Mouse (Mus musculus): ENCODE measurements at regions not wholly inside any gene's neighbourhood (a gene's known extent, or its start where the extent isn't known, plus 50 kb on each side); places are given as distances from the start of the nearest gene placed in this dataset.

DNA sequence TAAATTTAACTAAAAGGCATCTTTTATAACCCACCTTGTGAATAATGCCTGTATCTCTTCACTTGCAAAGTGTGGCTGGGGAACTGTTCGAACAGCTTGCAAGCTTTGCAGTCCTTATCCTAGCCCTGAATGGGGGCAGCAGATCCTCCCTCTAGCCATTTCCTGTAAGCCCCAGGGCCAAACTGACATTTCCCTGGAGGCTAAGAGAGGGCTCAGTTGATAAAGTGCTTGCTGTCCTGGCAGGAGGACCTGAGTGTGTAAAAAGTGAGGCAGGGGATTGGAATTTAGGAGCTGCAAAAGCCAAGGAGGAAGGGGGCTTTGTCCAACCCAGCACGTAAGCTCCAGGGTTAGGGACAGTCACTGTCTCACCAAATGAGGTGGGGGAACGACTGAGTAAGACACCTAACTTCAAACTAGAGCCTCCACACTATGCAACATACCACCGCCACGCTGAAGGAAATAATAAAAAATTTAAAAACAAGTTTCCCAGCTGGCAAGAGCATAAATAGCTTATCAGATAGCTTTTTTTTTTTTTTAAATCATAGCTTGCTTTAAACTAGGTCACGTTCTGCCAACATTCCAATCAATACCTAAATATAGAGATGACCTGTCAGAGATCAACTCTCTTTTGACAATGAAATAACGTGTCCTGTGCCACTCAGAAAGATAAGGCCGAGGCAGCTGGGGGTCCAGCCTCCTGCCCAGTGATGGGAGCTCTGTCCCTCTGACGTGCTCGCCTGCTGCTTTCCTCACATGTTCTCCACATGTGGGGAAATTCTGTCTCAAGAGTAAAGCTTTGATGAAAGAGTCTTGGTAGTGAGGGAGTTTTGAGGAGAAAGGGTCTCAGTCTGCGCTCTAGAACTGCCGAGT, 146.0 kb downstream of the Zfp36l1 start:
- DNase-seq: peak; percentile 15 to 48

DNA sequence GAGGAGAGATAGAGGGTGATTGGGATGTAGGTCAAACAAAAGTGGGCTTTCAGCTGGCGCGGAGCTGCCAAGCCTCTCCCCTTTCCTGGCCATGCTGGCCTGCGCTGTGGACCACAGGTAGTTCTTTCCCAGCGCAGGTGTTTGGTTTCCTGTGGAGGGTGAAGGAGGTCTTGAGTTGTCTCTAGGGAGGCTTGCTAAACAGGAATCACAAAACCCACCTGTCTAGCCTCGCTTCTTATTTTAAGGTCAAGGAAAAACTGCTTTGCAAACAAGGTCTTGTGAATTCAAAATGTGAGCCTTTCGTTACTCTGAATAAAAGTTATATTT, 146.6 kb downstream of the Zfp36l1 start:
- DNase-seq: no peak

DNA sequence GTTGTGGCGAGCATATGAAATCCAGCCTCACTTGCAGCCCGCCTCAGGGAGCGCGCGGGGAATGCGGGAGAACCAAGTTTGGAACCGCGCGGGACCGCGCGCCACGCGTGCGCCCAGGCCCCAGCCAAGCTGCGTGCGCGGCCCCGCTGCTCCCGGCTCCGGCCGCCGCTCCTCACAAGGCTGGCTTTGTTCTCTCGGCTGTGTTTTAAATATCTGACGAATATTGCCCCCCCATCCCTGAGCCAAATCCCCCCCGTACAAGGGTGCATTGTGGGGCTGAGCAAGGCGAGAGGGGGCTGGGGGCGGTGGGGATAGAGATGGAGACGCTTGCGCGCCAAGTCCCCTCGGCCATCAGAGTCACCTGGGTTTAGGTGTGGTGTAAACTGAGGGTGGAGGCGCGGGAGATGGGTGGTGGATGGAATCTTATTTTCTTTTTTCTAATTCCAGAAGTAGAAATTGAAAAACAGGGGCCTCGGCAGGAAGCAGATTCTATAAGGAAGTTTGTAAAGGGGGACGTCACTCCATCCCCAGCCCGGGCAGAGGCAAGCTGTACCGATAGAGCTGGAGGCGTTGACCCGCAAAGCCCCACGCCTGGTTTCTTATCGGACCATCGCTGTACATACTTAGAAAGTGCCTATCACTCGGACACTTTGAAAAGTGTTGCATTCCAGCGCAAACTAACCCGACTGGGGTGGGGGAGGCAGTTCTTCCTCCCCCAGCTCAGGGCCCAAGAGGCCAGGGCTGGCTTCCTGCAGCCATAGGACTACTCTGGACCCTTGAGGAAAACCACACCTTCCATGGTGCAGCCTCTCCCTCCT, 147.1 kb downstream of the Zfp36l1 start:
- peak; percentile 55 to 64 for DNase-seq

DNA sequence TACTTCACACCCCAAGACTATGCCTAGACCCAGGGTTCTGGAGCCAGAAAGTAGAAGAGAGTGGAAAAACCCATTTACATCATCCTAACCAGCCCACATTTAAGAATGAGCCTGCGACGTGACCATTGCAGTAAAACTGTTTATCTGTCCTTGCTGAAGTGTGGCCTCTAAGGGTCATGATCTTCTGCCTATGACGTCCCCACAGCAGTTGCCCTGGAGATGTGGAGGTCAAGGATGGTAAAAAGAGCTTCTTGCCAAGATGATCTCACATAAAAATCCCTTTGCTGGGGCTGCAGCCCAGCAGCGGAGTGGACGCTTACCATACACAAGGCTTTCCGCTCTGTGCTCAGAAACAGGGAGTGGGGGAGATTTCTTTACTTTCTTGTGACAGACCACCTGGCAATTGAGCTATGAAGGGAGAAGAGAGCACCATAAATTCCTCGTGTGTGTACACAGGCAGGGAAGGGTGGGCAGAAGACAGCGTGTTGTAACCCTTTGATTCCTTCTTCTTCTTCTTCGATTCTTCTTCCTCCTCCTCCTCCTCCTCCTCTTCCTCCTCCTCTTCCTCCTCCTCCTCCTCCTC, 149.3 kb downstream of the Zfp36l1 start:
- DNase-seq: no peak

DNA sequence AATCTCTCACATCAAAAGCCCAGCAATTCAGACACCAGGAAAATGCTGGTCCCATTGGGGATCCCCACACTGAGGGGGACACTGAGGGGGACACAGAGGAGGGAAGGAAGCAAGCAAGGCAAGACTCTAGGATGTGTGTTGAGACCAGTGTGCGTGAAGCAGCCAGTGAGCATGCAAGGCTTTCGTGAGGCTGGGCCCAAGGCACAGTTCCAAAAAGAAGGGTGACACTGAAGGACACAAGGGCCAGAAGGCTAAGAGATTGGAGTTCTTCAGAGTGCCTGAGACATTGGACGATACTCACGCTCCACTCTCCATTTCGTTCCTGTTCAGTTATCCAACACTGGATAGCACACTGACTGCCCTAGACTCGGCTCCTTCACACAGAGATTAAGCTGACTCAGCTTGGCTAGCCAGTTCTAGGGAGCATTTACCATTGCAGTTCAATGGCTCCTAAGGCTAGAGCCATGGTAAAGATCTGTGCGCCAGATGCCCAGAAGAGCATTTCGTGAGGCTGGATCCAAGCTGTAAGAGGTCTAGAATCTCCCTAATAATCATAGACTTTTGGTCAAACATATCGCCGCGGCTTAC, 150.1 kb downstream of the Zfp36l1 start:
- DNase-seq: no peak

DNA sequence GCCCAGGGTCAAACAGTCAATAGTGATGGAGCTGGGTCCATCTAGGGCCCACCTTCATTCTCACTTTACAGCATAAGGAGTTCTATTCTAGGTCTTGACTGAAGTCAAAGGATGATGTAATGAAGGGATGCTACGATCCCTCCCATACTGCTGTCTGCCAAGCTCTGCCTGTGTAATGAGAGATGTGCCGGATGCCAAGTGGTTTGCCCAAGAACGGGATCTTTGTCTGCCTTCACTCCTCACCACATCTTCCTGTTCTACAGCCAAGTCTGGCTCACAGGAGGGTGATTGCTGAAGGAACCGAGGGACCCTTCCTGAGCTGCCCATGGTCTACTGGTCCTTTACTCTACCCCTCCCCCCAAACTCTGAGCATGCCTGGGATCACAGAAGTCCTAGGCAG, 150.9 kb downstream of the Zfp36l1 start:
- DNase-seq: no peak

DNA sequence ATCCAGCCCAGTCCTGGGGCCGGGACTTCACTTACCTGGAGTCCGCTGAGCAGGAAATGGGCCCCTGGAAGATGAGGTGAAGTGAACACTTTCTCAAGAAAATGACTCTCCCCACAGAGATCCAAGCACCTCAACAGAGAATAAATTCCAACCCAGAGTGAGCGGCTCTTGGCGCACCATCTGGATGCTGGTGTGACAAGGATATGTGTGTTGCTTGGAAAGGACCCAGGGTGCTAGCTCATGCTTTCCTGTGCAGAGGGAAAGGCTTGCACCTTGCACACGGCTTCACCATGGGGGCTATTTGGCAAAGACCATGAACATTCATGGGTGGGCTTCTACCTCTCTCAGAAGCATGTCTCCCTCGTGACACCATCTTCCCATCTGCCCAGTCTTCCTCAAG, 151.7 kb downstream of the Zfp36l1 start:
- no peak for DNase-seq

DNA sequence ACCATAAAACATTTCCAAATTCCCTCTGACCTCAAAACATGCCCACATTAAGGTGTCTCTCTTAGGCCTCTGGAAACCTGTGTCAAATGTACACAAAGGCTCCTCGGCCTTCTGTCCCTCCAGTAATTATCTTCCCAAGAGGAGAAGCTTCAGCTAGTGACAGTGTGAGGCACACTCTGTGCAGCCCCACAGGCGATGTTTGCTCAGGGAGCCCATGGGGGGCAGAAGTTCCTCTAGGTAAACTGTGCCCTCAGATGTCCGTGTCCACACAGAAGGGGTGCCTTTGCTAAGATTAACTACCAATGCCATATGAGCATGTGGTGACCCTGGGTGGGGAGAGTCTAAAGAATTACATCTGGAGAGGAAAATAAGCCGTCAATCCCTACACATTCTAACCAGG, 152.4 kb downstream of the Zfp36l1 start:
- no peak for DNase-seq

DNA sequence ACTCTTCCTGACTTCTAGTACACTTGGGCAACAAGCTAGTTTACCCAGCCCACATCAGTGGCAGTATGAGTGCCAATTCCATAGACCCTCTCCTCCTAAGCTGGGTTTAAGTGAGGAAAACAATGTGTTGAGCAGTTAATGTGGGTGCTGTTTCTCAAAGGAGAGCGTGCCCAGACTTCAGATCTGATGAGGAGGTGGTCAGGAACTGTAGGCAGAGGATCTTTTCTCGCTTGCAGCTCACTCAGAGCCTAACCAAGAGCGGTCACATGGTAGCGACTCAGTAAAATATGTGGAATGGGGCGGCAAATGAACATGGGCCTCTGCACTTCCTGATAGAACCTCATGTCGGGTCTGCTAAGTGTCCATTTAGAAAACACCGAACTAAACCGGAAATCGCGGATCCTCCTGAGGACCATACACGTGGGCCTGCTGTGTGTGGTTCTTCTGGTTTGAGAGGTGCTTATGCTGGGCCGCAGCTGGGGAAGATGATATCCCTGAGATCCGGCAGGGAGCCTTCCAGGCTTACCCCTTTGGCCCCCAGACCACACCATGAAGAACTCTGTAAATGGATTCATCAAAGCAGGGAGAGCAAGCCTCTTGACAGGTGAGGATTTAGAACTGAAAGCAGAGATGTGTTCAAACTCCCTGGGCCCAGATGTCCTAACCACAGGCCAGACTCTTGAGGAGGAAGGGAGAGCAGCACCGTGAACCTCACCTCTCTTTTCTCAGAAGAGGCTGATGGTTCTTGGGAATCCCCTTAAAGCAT, 153.1 kb downstream of the Zfp36l1 start:
- DNase-seq: no peak

DNA sequence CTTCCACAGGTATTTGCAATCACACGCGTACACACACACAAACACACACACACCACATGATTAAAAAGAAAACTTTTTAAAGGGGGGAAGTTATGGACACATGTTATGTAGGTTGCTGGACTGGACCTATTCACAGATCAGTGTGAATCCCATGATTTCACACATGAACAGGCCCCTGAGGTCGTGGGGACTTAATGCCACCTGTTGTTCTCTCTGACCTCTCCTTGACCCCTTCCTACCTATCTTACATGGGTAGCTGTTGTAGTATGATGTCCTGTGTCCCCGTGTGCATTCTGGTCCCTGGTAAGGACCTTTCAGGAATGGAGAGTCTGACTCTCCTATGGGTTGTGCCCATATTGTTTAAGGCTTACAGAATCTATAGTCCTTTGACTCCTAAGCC, 155.6 kb downstream of the Zfp36l1 start:
- no peak for DNase-seq

DNA sequence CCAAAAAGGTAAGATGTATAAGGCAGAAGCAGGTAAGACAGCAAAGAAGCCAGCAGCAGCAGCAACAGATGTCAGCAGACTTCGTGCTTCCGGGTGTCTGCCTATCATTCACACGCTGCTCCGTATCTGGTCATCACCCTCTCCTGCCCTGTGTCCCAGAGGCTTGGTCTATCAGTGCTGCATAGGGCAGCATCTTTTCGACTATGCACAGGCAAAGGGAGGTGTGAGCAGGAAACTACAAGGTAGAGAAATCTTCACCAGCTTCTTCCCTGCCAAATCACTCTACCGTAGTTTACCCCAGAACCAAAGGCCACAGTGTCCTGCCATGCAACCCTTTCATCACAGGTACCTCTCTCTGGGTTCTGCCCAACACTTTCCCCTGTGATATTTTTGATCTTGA, 156.5 kb downstream of the Zfp36l1 start:
- no peak for DNase-seq

DNA sequence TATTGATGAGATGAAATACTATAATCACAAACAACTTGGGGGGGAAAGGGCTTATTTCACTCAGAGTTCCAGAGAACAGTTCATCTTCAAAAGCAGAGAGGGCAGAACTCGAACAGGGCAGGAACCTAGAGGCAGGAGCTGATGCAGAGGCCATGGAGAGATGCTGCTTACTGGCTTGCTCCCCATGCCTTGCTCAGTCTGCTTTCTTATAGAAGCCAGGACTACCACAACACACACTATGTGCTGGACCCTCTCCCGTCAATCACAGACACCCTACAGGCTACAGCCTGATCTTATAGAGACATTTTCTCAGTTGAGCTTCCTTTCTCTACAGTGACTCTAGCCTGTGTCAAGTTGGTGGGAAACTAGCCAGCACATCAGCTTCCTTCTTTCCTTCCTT, 157.3 kb downstream of the Zfp36l1 start:
- no peak for DNase-seq

DNA sequence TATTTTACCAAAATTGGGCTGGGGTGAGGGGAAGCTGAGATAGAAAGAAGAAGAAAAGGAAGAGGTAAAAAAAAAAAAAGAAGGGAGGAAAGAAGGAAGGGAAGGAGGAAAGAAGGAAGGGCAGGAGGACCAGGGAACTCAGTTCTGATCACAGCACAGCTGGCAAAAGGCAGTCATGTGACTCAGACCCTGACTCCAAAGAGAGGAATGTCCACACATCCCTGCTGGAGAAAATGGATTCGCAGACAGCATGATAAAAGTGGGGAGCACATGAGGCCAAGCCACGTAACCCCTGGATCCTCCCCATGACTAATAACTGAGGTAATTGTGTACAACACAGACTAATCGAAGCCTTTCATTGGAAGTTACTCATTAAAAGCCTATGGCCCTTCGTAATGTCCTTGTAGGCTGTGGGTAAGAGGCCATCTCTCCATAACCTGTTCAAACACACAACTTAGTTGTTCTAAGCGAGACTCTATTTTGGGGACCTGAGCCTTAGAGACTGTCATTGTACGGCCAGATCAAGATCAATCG, 162.2 kb downstream of the Zfp36l1 start:
- no peak for DNase-seq

DNA sequence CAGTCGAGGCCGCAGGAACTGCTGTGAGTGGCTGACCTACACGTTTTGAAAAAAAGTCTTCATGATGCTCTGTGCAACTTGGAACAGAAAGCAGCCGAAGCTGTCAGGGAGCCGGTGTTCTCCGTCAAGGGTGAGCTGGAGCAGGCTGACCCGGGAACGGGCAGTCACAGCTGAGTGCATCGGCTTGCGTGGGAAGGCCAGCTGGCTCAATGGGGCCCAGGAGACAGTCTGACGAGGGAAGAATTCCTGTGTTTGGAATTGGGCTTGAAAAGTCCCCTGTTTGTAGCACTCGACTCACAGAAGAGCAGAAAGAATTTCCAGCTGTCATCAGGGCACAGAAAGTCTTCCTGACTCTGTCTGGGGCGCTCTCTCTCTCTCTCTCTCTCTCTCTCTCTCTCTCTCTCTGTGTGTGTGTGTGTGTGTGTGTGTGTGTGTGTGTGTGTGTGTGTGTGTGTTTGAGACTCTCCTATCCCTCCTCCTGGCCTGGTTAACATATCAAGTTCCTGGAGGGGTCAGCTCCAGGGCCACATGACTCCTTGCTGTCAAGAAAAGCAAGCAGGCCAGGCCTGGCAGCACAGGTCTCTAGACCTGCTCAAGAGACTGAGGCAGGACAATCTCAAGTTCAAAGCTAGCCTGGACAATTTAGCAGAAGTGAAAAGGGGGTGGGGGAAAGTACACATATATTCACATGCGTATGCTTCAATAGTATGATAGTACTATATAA, 163.6 kb downstream of the Zfp36l1 start:
- peak; percentile 78 to 94 for DNase-seq

DNA sequence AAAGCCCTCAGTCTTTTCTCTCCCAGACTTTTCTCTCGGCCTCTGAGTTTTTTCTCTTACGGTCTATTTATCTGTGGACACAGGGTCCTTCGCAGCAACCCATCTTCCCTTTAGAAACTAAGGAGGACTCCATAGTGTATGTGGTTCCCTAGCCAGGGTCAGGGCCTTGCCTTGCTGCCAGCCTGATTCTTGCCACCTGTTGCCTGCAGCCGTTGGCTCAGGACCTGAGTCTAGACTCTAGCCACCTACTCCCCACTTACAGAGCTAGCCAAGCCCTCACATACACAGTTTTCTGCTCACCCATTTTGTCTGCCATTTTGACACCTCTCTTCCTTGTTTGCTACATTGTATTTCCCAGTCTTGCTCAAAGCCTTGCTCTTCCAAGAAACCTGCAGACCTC, 165.2 kb downstream of the Zfp36l1 start:
- no peak for DNase-seq

DNA sequence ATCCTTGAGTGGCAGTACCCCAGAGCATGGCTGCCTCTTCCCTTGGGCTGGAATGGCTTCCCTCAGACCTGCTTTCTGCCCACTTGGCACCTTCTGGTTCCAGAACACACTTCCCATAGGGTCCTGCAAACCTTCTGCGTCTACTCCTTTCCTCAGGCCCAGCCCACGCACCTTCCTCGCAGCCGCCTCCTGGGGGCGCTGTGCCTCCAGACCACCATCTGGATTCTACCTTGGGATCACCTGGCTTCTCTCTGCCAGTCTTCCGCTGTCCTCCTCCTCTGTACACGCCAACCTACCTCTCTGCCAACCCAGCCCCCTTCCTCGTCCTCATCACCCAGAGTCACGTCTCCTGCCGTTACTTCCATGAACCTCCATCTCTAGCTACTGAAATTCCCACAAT, 166.0 kb downstream of the Zfp36l1 start:
- peak in 1 of 2 experiments; percentile 16 for DNase-seq

DNA sequence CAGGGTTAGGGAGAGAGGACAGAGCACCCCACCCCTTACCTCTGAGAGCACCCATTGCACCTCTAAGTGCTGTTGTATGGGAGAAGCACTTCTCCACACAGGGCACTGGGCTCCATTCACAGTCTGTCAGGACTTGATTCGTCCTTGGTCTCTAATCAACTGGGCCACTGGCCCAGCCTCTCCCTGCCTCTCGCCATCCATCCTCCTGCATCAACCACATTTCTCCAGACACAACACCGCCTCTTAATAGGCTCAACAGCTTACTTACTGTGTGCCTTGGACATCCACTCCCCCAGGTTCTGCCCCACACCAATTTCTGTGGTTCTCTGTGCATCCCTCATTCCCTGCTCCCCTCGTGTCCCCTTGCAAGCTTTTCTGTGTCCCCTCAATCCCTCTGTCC, 166.9 kb downstream of the Zfp36l1 start:
- DNase-seq: no peak

DNA sequence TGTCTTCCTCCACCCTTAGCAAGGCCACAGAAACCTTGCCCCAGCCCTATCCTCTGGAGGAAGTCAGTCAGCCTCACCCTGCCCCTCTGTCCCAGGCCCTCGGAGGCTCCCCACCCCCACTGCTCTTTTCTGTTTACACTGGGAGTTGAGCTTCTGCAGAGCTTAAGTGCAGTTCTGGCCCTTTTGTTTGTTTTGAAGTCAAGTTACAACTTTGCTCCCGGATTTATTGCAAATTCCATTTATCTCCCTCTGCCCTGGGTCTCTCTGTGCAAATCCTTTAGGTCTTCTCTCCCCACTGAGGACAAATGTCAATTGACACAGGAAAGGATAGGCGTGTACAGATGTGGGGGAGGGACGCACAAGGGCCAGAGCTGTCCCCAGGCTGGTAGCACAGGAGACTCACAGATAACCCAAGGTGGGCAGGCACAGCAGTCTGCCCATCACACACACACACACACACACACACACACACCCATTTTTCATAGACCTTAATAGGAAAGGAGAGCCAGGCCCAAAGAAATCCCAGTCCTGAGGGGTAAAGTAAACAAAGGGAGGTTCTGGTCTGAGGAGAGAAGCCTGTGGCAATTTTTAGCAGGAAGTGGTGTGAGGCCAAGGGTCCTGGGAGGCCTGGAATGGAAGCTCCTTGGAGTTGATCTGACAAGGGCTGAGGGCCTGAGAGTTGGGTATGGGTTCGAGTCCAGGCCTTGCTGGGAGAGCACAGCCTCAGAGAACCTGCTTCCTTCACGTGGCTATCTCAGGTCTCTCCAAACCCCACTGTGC, 167.9 kb downstream of the Zfp36l1 start:
- peak; percentile 86 to 91 for DNase-seq

DNA sequence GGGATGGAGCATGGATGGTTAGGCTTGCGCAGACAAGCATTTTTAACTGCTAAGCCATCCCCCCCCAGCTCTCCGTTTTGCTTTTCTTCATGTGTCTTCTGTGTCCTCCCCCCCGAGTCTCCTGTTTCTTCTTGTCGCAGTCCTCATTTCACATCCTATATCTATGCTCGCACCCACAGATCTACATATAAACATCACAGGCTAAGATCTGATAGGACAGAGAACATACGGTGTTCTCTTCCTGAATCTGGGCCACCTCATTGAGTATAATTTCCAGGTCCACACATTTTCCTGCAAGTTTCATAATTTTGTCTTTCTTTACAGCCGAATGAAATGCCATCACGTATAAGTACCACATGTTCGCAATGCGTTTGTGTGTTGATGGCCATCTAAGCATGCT, 168.7 kb downstream of the Zfp36l1 start:
- DNase-seq: no peak

DNA sequence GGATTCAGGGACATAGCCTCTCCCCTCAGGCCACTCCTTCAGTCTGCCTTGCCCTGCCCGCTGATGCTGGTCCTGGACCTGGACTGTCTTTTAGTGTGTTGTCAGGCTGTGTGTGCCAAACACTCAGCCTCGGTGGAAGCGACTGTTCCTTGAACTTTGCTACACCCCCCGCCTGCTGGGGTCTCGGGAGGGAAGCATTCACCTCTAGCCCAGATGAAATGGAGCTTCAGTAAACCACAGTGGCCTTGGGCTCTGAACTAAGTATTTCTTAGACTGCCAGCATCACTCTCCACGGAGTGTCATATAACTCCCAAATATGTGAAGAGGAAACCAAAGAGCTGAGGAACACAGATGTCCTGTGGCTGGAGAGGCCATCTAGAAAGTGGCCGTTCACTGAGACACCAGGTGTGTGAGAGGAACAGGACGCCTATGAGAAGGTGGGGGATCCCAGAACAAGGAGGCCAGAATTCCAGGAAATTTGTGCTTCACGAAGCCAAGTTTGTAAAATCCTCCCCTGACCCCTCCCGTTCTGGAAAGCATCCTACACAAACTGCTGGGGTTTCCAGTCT, 170.2 kb downstream of the Zfp36l1 start:
- DNase-seq: no peak

DNA sequence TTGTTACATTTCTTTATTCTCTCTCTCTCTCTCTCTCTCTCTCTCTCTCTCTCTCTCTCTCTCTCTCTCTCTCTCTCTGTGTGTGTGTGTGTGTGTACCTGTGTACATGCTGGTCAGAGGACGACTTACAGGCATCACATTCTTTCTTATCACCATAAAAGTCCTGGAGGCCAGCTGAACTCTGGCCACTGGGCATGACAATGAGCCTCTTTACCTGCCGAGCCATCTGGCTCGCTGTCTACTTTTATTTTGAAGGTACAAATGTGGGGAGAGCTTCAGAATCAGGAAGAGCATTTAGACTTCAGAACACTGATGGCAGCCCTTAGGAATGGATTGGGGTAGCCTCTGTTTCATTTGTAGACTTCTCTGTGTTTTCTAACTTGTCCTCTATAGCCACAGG, 171.0 kb downstream of the Zfp36l1 start:
- no peak for DNase-seq
